Mouse (Mus musculus) G1E-ER4 (cell line): Measurements from ENCODE around the gene Gm20388. TPM values are rescaled to one million over a fixed set of nuclear protein-coding genes. Genes with fewer than 3 reads are reported as not detected.

Experiments used
- GATA1 ChIP-seq: IDR thresholded peaks from one replicate; pipeline ENCODE4 v1.8.0; 2012; ENCODE audit warnings: low read length, inconsistent platforms
- polyA plus RNA-seq: library from polyadenylated mRNA; stranded (reverse); fragments of >175 nt; gene quantifications from 2 replicates; pipeline ENCODE4 v1.2.3, GENCODE M21; 2012

Gm20388 gene
- polyA plus RNA-seq, 1 experiment, result not detected

GRCm38 (mm10) chr8:120688511-120688910 lies 777.9 kb downstream of the Gm20388 start:
- no peak for TF ChIP-seq GATA1

- TF ChIP-seq GATA1, result no peak
Measured at GRCm38 (mm10) chr8:120692934-120693333, 782.3 kb downstream of the Gm20388 start.

GRCm38 (mm10) chr8:120693861-120694493 lies 783.3 kb downstream of the Gm20388 start:
- TF ChIP-seq GATA1, result no peak

- TF ChIP-seq GATA1, result no peak
Measured at GRCm38 (mm10) chr8:120696401-120697153, 785.9 kb downstream of the Gm20388 start.

GRCm38 (mm10) chr8:120697154-120697978 lies 786.7 kb downstream of the Gm20388 start:
- no peak for TF ChIP-seq GATA1

- no peak for TF ChIP-seq GATA1
Measured at GRCm38 (mm10) chr8:120697979-120698272, 787.3 kb downstream of the Gm20388 start.

- TF ChIP-seq GATA1, result no peak
Measured at GRCm38 (mm10) chr8:120698426-120698825, 787.8 kb downstream of the Gm20388 start.

- no peak for TF ChIP-seq GATA1
Measured at GRCm38 (mm10) chr8:120699079-120699478, 788.4 kb downstream of the Gm20388 start.

- TF ChIP-seq GATA1, result no peak
Measured at GRCm38 (mm10) chr8:120699565-120699964, 788.9 kb downstream of the Gm20388 start.

- TF ChIP-seq GATA1, result no peak
Measured at GRCm38 (mm10) chr8:120700053-120700452, 789.4 kb downstream of the Gm20388 start.

- no peak for TF ChIP-seq GATA1
Measured at GRCm38 (mm10) chr8:120701758-120702465, 791.3 kb downstream of the Gm20388 start.

- TF ChIP-seq GATA1, result no peak
Measured at GRCm38 (mm10) chr8:120704203-120704602, 793.6 kb downstream of the Gm20388 start.

- TF ChIP-seq GATA1, result no peak
Measured at GRCm38 (mm10) chr8:120705163-120705562, 794.5 kb downstream of the Gm20388 start.

GRCm38 (mm10) chr8:120706193-120706592 lies 795.6 kb downstream of the Gm20388 start:
- no peak for TF ChIP-seq GATA1

GRCm38 (mm10) chr8:120709176-120709575 lies 798.5 kb downstream of the Gm20388 start:
- no peak for TF ChIP-seq GATA1

GRCm38 (mm10) chr8:120715200-120715599 lies 804.6 kb downstream of the Gm20388 start:
- TF ChIP-seq GATA1, result no peak
